Mouse (Mus musculus) limb, embryonic 12.5 days (tissue): ENCODE data around the gene Hgfac. TPM values are rescaled to one million over a fixed set of nuclear protein-coding genes. Genes with fewer than 3 reads are reported as not detected.

ENCODE experiments used
- ATAC-seq: fragments of 200-750 bp; cut with Nextera tagmentation; 2 replicates; pipeline ENCODE4 v1.8.0; 2017; ENCODE audit warnings: low read depth, moderate TSS enrichment; ENCODE audit not compliant: insufficient number of reproducible peaks, insufficient read depth, low FRiP score, low TSS enrichment
- H3K27ac ChIP-seq: fragments of 300-500 bp; sonication (generic); 2 replicates; pipeline ENCODE4 v1.5.1; 2016; ENCODE audit warnings: mild to moderate bottlenecking, moderate library complexity
- H3K27me3 ChIP-seq: fragments of 300-500 bp; sonication (generic); 2 replicates; pipeline ENCODE4 v1.6.1; 2016; ENCODE audit warnings: mild to moderate bottlenecking, moderate library complexity
- H3K36me3 ChIP-seq: fragments of 300-500 bp; sonication (generic); 2 replicates; pipeline ENCODE4 v1.6.1; 2016; ENCODE audit warnings: mild to moderate bottlenecking, moderate library complexity
- H3K4me1 ChIP-seq: fragments of 300-500 bp; sonication (generic); replicated peaks from 2 replicates; pipeline ENCODE4 v1.6.1; 2016
- H3K4me2 ChIP-seq: fragments of 300-500 bp; sonication (generic); 2 replicates; pipeline ENCODE4 v1.6.1; 2016; ENCODE audit warnings: mild to moderate bottlenecking, moderate library complexity
- H3K4me3 ChIP-seq: fragments of 300-500 bp; sonication (generic); replicated peaks from 2 replicates; pipeline ENCODE4 v1.5.1; 2016; ENCODE audit warnings: mild to moderate bottlenecking
- H3K9ac ChIP-seq: fragments of 300-500 bp; sonication (generic); replicated peaks from 2 replicates; pipeline ENCODE4 v1.6.1; 2016; ENCODE audit warnings: mild to moderate bottlenecking, moderate library complexity
- H3K9me3 ChIP-seq: fragments of 300-500 bp; sonication (generic); 2 replicates; pipeline ENCODE4 v1.6.1; 2016; ENCODE audit warnings: mild to moderate bottlenecking, moderate library complexity
- WGBS: fragments of 180-500 bp; shearing (Covaris S2); methylation state at CpG from one replicate; pipeline ENCODE4 v1.1.7; 2016; 5-methylcytosine and 5-hydroxymethylcytosine counted together
- polyA plus RNA-seq: library from polyadenylated mRNA; unstranded; fragments of >200 nt; fragmentation: Nextera tagmentation; extraction: Ambion mirVana; gene quantifications from 2 replicates; pipeline ENCODE4 v1.2.1, GENCODE M21; 2016

The Hgfac gene
- polyA plus RNA-seq, 1 experiment from 2014 or later = 0.24 TPM

DNA sequence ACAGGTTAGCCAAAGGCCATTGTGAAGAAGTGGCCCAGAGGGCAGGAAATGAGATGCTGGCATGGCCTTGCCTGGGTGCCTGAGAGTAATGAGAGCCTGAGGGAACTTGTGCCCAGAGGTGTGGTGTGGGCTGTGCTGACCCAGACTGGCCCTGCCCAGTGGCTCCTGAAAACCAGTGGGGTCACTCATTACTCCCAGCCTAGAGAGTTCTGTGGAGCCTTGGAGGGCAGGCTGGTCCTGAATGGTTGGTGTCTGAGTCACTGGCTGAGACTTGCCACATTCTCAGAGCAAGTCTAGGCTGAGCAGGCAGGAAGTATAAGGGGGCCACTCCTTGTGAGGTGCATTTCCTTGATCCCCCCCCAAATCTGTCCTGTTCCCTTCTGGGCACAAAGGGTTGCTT, 3.9 kb upstream of the Hgfac start:
- no peak overlapping the region for H3K9ac ChIP-seq

GRCm38 (mm10) chr5:35042431-35043109, 1.3 kb downstream of the Hgfac start:
- Histone ChIP-seq H3K9me3 (no peaks in the 10 kb centered on the region), H3K27me3 (no peaks in the 10 kb centered on the region; the same call in 1 of the 2 replicates), H3K36me3 (no peaks in the 10 kb centered on the region), H3K9ac (no peak overlapping the region), H3K4me1 (0 out of 2 replicates have a peak, but pooled peaks cover 3% of the 10 kb centered on the region), H3K4me2 (no peak overlapping the region), H3K27ac (no peak overlapping the region), H3K4me3 (no peak overlapping the region)
- ATAC-seq = no peak
- 79% methylated on average over 10 of the region's 10 CpGs for WGBS

More for the DNA sequence above, 3.9 kb upstream of the Hgfac start:
- no peak overlapping the region for H3K27ac ChIP-seq
- H3K4me1 ChIP-seq = no peaks in the 10 kb centered on the region
- H3K27me3 ChIP-seq = no peaks in the 10 kb centered on the region
- no peak for ATAC-seq
- no peaks in the 10 kb centered on the region for H3K9me3 ChIP-seq
- H3K4me3 ChIP-seq = no peak overlapping the region
- no peak overlapping the region for H3K4me2 ChIP-seq
- H3K36me3 ChIP-seq = peaks cover 30% of the 10 kb centered on the region

- no peak overlapping the region for H3K4me2 ChIP-seq
- no peaks in the 10 kb centered on the region for H3K36me3 ChIP-seq
- 40% methylated on average over 1 of the region's 1 CpGs for WGBS
- H3K9ac ChIP-seq = no peak overlapping the region
- no peak overlapping the region for H3K27ac ChIP-seq
- H3K4me1 ChIP-seq = 0 out of 2 replicates have a peak, but pooled peaks cover 3% of the 10 kb centered on the region
- ATAC-seq = peak; percentile 52; the same call in 1 of the 2 replicates
- no peaks in the 10 kb centered on the region for H3K9me3 ChIP-seq
- no peak overlapping the region for H3K4me3 ChIP-seq
- H3K27me3 ChIP-seq = no peaks in the 10 kb centered on the region; the same call in 1 of the 2 replicates
Measured at GRCm38 (mm10) chr5:35043110-35043451, 1.8 kb downstream of the Hgfac start.

- 76% methylated on average over 5 of the region's 5 CpGs for WGBS
- H3K27ac ChIP-seq = no peak overlapping the region
- peaks cover 18% of the 10 kb centered on the region for H3K27me3 ChIP-seq
- H3K36me3 ChIP-seq = no peaks in the 10 kb centered on the region
- H3K4me1 ChIP-seq = 0 out of 2 replicates have a peak, but pooled peaks cover 3% of the 10 kb centered on the region
- H3K4me2 ChIP-seq = no peak overlapping the region
- ATAC-seq = no peak
- no peak overlapping the region for H3K4me3 ChIP-seq
- H3K9me3 ChIP-seq = no peaks in the 10 kb centered on the region
- no peak overlapping the region for H3K9ac ChIP-seq
Measured at GRCm38 (mm10) chr5:35050541-35050940, 9.2 kb downstream of the Hgfac start.

- no peak for ATAC-seq
- Histone ChIP-seq H3K27me3 (peaks cover 59% of the 10 kb centered on the region), H3K4me1 (peaks cover 7% of the 10 kb centered on the region), H3K4me3 (no peak overlapping the region), H3K36me3 (no peaks in the 10 kb centered on the region), H3K27ac (no peak overlapping the region), H3K4me2 (no peak overlapping the region), H3K9ac (no peak overlapping the region), H3K9me3 (no peaks in the 10 kb centered on the region)
- 90% methylated on average over 3 of the region's 3 CpGs for WGBS
Measured at GRCm38 (mm10) chr5:35054628-35055027, 13.3 kb downstream of the Hgfac start.

- peaks cover 7% of the 10 kb centered on the region for H3K4me1 ChIP-seq
- no peak overlapping the region for H3K4me2 ChIP-seq
- no peak overlapping the region for H3K4me3 ChIP-seq
- peaks cover 63% of the 10 kb centered on the region for H3K27me3 ChIP-seq
- no peaks in the 10 kb centered on the region for H3K9me3 ChIP-seq
- no peak overlapping the region for H3K9ac ChIP-seq
- no peak overlapping the region for H3K27ac ChIP-seq
- WGBS = 80% methylated on average over 12 of the region's 12 CpGs
- H3K36me3 ChIP-seq = no peaks in the 10 kb centered on the region
- ATAC-seq = no peak
Measured at GRCm38 (mm10) chr5:35055076-35055475, 13.8 kb downstream of the Hgfac start.

GRCm38 (mm10) chr5:35056604-35057432, 15.5 kb downstream of the Hgfac start, which contains the start of gene Dok7:
Gene Dok7 (plus strand): TSS chr5:35056766.
- Histone ChIP-seq H3K4me2 (peak within 1 kb of the TSS; percentile 97), H3K9me3 (no peaks in the 10 kb centered on the region), H3K9ac (peak within 1 kb of the TSS; percentile 61), H3K27ac (no peak within 1 kb of the TSS), H3K4me1 (peaks cover 7% of the 10 kb centered on the region), H3K27me3 (peaks cover 71% of the 10 kb centered on the region), H3K36me3 (no peaks in the 10 kb centered on the region), H3K4me3 (peak within 1 kb of the TSS; percentile 59)
- 2% methylated on average over 46 of the region's 74 CpGs for WGBS
- ATAC-seq = peak; percentile 45; the same call in 1 of the 2 replicates

DNA sequence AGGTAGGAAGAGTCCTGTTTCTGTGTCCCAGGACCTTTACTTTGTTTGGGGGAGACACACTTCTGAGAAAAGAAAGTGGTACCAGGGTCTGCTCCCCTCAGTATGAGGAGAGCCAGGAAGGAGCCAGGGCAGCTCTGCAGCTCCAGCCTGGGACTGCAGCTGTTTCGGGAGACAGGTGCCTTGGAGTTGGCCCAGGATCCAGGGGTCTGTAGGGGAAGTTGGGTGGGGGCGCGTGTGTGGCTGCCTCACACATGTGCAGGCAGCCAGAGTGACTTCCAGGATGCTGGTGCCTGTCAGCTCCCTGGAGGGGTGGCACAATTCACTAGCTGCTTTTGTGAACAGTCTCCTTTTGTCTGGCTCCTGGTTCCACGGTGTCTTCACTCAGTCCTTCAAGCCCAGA, 16.3 kb downstream of the Hgfac start:
- H3K27me3 ChIP-seq = peaks cover 74% of the 10 kb centered on the region
- 26% methylated on average over 4 of the region's 4 CpGs for WGBS

DNA sequence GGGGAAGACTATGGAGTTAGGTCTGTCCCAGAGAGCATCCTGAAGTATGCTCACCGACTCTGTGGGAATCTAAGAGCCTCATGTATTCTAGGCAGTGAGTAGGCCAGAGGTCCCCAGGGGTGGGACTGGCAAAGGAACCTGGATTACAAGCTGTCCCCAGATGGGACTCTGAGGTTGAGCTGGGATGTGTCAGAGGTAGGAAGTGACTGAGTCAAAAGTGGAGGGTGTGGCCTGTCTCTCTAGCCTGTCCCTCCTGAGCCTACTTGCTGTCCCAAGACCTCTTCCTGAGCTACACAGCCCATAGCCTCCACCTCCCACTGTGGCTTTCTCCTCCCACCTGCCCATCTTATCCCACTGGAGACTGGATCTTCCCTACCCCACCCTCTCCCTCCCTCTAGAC, 16.9 kb downstream of the Hgfac start:
- peaks cover 74% of the 10 kb centered on the region for H3K27me3 ChIP-seq
- WGBS = 68% methylated on average over 1 of the region's 1 CpGs
- no peaks in the 10 kb centered on the region for H3K36me3 ChIP-seq
- H3K4me2 ChIP-seq = 0 out of 2 replicates have a peak overlapping the region, but pooled peaks have one; percentile 97
- H3K9ac ChIP-seq = no peak overlapping the region
- peaks cover 7% of the 10 kb centered on the region for H3K4me1 ChIP-seq
- no peak overlapping the region for H3K27ac ChIP-seq
- H3K4me3 ChIP-seq = 0 out of 2 replicates have a peak overlapping the region, but pooled peaks have one; percentile 59
- no peaks in the 10 kb centered on the region for H3K9me3 ChIP-seq
- ATAC-seq = no peak

More for the DNA sequence above, 16.3 kb downstream of the Hgfac start:
- peak overlapping the region; percentile 97 for H3K4me2 ChIP-seq
- no peaks in the 10 kb centered on the region for H3K9me3 ChIP-seq
- H3K4me1 ChIP-seq = peaks cover 7% of the 10 kb centered on the region
- ATAC-seq = no peak
- H3K9ac ChIP-seq = no peak overlapping the region
- no peaks in the 10 kb centered on the region for H3K36me3 ChIP-seq
- H3K4me3 ChIP-seq = peak overlapping the region; percentile 59
- no peak overlapping the region for H3K27ac ChIP-seq

DNA sequence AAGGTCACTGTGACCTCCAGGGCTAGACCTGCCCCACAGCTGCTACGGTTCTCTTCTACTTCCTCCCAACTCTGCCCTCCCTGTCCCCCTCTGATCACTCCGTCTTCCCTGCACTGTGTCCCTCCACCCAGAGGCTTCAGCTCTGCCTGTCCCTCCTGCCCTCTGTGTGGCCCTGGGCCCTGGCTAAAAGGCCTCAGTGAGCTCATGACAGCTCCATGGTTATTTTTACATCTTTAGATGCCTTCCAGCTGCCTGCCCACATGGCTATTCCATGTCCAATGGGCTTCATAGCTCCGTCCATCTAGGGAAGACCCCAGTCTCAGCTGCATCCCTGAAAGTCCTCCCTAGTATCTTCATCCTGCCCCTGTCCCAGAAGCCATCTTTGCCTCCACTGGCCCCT, 18.8 kb downstream of the Hgfac start:
- 62% methylated on average over 3 of the region's 3 CpGs for WGBS
- peaks cover 63% of the 10 kb centered on the region for H3K27me3 ChIP-seq
- H3K4me2 ChIP-seq = no peak overlapping the region
- H3K36me3 ChIP-seq = no peaks in the 10 kb centered on the region
- H3K4me1 ChIP-seq = peaks cover 7% of the 10 kb centered on the region
- no peaks in the 10 kb centered on the region for H3K9me3 ChIP-seq
- H3K9ac ChIP-seq = no peak overlapping the region
- H3K4me3 ChIP-seq = no peak overlapping the region
- no peak for ATAC-seq
- H3K27ac ChIP-seq = no peak overlapping the region

DNA sequence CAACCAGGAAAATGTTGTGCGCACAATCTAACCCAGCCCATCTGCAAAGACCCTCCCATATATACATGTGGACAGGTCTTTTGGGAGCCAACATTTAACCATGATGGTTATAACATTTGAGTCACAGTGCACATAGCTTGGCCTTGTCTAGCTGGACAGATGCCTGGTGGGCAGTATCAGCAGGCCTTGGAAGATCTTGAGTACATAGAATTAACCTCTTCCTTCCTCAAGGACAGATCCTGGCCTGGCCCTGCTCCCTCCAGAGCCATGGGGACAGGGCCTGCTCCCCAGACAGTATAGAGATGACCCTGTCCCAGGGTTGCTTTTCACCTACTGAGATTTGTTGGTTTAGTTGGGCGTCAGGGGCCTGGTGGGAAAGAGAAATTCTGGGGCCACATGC, 28.5 kb downstream of the Hgfac start:
- Histone ChIP-seq H3K27me3 (no peaks in the 10 kb centered on the region), H3K36me3 (no peaks in the 10 kb centered on the region), H3K4me2 (no peak overlapping the region), H3K9me3 (no peaks in the 10 kb centered on the region), H3K4me3 (no peak overlapping the region), H3K27ac (no peak overlapping the region), H3K4me1 (no peaks in the 10 kb centered on the region), H3K9ac (no peak overlapping the region)
- 87% methylated on average over 2 of the region's 2 CpGs for WGBS
- no peak for ATAC-seq
